Mouse (Mus musculus) fibroblast of lung, adult 2 months (primary cell): ENCODE results near the gene Gm438.
"Not testable (repeated sequence)": the region's sequence is repeated elsewhere in the genome, so short reads cannot be mapped to it uniquely, and the experiment has no call there.

Experiments used
- DNase-seq: peaks from one replicate; pipeline ENCODE4 v3.0.0-alpha.2; 2011; ENCODE audit warnings: low read depth

Gene Gm438

GRCm38 (mm10) chr4:144786483-144786882 is at the start of gene Gm438:
Gene Gm438, minus strand, starts transcription at chr4:144786583.
- no peak for DNase-seq

GRCm38 (mm10) chr4:144824706-144825105 is 38.3 kb upstream of the Gm438 start:
- no peak for DNase-seq

GRCm38 (mm10) chr4:144823996-144824395 is 37.6 kb upstream of the Gm438 start:
- DNase-seq: no peak

GRCm38 (mm10) chr4:144807135-144807534 is 20.8 kb upstream of the Gm438 start:
- DNase-seq: not testable (repeated sequence)

GRCm38 (mm10) chr4:144803633-144804032 is 17.2 kb upstream of the Gm438 start:
- no peak for DNase-seq

GRCm38 (mm10) chr4:144790141-144790540 is 3.8 kb upstream of the Gm438 start:
- DNase-seq: peak; percentile 56

- no peak for DNase-seq
Observed at GRCm38 (mm10) chr4:144782476-144783197, 3.7 kb downstream of the Gm438 start.

GRCm38 (mm10) chr4:144765722-144766121 is 20.7 kb downstream of the Gm438 start:
- peak; percentile 39 for DNase-seq

- no peak for DNase-seq
Observed at GRCm38 (mm10) chr4:144749139-144749538, 37.2 kb downstream of the Gm438 start.
